Mouse (Mus musculus) gastrocnemius, adult 18-20 months (tissue): Measurements from ENCODE around the gene Reg1. TPM values are rescaled to one million over a fixed set of nuclear protein-coding genes. Genes with fewer than 3 reads are reported as not detected.
"Not testable (repeated sequence)": the region's sequence is repeated elsewhere in the genome, so short reads cannot be mapped to it uniquely, and the experiment has no call there.

ENCODE experiments used
- DNase-seq: peaks from one replicate; pipeline ENCODE4 v3.0.0; 2021; ENCODE audit warnings: low spot score
- long read RNA-seq, 2 experiments: library from polyadenylated mRNA; stranded (forward); transcript quantifications; one replicate each; pipeline ENCODE4 v2.0.0; 2021
- total RNA-seq, 2 experiments: library from RNA; stranded (reverse); gene quantifications; 2 replicates each; pipeline ENCODE4 v1.2.3; 2021

Gene Reg1
- not detected for total RNA-seq
- long read RNA-seq, experiment 1 = 0 reads
- long read RNA-seq, experiment 2 = 0 reads

DNA sequence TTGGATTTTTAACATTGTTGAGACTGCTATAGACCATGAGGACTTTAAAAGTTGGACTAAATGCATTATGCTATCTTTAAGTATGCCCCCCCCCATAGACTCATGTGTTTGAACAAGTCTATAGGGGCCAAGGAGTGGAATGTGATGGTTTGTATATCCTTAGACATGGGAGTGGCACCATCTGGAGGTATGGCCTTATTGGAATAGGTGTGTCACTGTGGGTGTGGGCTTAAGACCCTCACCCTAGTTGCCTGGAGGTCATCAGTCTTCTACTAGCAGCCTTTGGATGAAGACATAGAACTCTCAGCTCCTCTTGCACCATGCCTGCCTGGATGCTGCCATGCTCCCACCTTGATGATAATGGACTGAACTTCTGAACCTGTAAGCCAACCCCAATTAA is at the start of gene Reg1:
Gene Reg1, plus strand, starts transcription at position 301 of the 400 bp plus-strand sequence.
- DNase-seq = not testable (repeated sequence)

DNA sequence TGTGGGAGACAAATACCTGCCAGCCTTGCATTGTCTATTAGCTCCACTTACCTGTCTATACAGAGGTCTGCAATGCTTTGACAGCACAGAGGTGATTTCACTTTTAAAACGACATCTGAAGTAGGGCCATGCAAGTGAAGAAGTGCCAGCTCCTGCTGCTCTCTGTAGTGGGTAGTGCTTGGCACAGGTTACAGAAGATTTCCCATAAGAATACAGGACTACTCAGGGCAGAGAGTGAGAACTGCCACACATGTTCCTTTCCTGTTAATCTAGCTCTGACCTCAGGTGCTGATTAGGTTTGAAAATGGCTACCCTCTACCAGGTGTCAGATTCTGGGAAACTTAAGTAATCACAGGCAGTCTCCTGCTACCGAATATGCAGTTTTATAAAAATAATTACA is 43.7 kb upstream of the Reg1 start, which contains the start of gene Reg3d:
Gene Reg3d, minus strand, starts transcription at position 101 of the 400 bp plus-strand sequence.
- DNase-seq = no peak

DNA sequence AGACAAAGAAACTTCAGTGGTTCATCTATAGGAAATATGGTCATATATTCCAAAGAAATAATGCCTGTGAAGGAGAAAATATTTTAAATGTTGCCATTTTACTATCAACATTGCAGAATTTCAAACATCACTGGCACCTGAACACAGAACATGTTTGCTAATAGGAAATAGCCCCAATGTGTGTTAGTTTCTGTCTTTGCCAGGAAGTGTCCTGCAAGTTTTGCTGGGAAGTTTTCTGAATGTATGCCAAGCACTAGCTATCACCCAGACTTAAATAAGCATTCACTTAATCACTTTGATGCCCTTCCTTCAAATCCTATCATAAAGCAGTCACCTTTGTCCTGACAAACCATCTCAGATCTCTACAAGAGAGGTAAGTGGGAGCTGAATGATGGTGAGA is 42.1 kb upstream of the Reg1 start, which contains the start of gene Reg3a:
Gene Reg3a, plus strand, starts transcription at position 301 of the 400 bp plus-strand sequence.
- DNase-seq = no peak

DNA sequence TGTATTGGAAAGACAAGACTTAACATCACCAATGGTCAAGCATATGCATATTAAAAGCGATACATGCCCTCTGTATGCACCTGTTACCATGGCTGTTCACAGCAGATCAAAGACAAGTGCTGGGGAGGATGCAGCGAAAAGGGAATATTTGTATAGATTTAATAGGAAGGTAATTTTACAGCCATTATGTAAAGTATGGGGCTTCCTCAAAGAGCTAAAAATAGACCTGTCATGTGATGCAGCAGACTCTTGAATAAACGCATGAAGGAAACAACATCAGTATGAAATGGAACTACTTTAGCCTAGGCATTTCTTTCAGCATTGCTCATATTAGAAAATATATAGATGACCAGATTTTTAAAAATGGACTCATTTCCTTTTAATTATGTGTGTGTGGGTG is 36.9 kb upstream of the Reg1 start:
- DNase-seq = no peak

DNA sequence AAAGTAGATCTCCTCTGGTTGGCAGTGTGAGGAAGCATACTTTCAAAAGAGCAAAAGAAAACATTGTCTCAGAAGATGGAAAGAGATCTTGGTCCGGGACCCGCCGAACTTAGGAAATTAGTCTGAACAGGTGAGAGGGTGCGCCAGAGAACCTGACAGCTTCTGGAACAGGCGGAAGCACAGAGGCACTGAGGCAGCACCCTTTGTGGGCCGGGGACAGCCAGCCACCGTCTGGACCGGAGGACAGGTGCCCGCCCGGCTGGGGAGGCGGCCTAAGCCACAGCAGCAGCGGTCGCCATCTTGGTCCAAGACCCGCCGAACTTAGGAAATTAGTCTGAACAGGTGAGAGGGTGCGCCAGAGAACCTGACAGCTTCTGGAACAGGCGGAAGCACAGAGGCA is 27.2 kb upstream of the Reg1 start, which contains the start of gene Reg2:
Gene Reg2, plus strand, starts transcription at position 301 of the 400 bp plus-strand sequence.
- DNase-seq = not testable (repeated sequence)

DNA sequence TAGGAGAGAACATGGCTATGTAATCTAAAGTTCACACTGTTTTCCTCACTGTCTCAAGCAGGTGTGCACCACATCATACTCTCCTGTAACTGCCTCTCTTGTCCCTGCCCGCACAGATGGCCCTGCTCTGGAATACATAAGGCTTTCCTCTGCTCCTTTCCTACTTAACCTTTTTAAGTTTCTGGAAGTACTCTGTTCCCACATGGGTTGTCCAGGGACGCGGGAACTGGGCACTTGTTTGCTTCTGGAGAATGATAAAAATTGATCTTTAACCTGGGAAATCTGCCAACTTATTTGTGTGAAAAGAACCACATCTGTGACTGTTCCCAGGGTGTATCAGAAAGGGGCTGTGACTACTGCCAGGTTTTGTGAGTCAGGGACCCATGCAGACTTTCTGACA is 3.0 kb downstream of the Reg1 start:
- DNase-seq = no peak

DNA sequence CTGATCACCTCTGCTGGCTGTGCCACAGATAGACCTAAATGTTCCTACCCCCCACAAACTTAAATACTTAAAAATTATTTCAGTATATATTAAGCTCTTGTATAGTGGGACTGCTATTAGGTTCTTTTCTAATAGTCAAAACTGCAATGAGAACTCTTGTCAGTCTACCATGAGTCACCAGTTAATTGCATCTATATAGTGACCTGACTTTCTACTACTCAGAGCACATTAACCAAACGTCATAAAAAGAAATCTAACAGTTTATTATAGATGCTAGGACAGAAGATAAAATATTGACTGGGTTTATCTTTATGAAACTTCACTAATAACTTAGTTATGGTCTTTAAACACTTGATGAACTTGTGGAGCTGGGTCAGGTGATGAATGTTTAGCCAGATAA is 24.7 kb downstream of the Reg1 start:
- no peak for DNase-seq

DNA sequence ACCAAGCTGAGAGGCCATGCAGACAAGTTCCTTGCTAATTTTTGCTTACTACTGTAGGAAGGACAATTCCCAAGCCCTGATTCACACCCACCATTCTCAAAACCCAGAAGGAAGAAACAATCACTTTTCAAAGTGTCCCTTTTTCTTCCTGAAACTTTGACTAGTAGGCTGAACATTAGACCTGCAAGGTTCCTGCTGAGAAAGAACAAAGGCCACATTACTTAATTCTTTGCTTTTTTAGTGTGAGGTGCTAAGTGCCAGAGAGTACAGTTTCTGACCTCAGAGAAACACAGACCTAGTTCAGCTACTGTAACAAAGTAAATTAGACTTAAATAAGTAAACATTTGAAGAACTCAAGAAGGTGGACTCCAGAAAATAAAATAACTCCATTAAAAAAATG is 25.9 kb downstream of the Reg1 start:
- DNase-seq = no peak

DNA sequence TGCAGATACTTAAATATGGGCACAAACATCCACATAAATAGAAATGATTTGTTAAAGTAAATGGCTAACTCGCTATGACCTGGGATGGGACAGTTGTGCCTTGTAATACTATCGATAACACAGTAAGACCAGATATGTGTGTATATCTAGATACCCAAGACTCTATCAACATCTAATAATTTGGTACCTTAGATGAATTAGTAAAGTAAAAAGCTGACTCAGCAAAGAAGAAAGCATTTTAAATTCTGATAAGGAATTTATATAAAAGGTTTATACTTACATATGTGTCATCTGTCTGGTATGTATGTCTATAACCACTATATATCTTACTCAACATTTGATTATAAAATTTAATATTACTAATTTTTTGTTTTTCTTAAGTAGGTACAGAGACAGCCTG is 30.3 kb downstream of the Reg1 start:
- DNase-seq = no peak

DNA sequence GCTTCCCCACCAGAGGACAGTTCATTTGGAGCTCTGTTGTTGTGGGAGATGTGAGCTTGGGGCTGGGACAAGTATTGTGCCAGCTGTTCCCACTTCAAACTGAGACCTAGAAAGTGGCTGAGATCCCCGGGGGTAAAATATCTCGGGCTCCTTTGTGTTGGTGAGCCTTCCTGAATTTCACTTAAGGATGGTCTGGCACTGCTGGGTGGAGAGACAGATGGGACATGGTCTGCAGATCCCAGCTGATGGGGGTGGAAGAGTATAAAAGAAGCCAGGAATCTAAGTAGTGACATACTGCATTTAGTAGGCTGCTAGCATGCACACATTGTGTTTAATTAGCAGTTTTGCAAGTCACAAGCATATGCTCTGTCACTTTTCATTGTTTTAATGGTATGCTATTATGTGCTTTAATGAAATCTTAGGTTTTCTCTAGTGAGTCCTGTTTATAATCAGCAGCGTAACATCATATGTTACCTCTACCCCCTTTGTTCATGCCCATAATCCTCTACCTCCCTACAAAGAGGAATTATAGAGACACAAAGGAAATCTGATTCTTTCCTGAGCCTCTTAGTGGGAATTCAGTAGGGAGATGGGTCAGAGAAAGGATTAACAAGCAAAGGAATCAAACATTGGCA is 37.8 kb downstream of the Reg1 start:
- DNase-seq = no peak

DNA sequence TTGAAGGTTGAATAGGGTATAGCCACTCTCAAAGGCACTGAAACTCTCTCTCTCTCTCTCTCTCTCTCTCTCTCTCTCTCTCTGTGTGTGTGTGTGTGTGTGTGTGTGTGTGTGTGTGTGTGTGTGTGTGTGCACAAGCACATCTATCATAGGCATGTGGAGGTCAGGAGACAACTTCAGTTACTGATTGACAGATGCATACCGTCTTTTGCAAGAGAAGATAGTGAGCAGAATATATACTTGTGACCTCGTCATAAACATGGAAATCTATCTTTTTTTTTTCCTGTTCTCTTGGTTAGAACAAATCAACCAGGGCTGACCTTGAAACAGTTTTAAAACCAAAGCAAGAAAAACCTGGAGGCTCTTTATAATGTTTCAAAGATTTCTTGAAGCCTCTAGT is 39.8 kb downstream of the Reg1 start:
- DNase-seq = no peak

DNA sequence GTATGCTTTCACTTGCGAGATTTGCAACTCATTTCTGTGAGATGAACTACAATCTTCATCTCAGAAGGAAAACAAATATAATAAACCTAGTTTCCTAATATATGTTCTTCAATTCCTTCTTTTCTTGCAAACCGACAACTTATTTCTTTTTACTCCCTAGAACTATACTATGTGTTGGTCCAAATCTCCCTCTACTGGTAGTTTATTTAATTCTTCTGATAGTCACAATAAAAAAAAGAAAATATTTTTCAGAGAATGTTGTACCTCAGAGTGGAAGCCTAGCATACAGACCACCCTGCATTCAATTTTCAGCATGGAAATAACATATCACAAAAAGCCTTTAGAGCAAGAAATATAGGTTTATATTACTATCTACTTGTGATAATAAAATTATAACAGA is 40.8 kb downstream of the Reg1 start:
- no peak for DNase-seq

DNA sequence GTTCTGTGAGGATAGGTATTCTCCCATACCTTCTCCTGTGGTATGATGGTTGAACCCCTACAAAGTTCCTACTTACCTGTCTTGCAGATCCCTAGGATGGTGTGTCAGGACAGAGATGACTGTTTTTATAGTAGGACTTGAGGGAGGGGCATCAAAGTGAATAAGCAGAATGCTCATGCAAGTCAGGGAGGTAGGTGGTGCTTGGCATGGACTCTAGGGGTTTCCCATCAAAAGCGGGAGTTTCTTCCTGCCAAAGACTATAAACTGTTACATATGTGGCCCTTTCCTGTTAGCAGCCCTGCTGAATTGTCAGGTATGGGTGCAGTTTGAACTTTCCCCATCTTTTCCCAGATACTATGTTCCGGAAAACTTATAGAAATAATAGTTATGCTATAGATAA is 46.3 kb downstream of the Reg1 start, which contains the start of gene Reg3g:
Gene Reg3g, minus strand, starts transcription at position 101 of the 400 bp plus-strand sequence.
- DNase-seq = no peak

DNA sequence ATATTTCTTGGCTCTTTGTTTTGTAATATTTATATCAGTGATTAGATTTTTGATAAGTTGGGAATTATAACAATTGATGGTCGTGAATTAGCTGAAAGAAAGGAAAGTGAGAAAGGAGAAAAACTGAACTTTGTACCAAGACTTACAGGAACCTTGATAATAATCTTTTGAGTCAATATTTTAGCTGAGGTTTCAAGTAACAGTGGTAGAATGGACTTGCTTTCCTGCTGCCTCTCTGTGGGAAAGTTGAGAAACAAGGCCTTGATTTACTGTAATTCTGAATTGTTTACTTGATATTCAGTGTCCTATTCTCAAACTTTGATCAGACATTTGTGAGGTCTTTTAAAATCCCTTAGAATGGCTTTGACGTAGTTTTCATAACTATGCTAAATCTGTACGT is 46.8 kb downstream of the Reg1 start:
- no peak for DNase-seq

Other genes starting within 250 kb of the Reg1 start
- gene Reg3b, start 52.1 kb upstream of the Reg1 start, total RNA-seq = not detected
- gene Reg3d, start 43.8 kb upstream of the Reg1 start, total RNA-seq = not detected
- gene Reg3a, start 42.0 kb upstream of the Reg1 start, total RNA-seq = not detected
- gene Reg2, start 27.1 kb upstream of the Reg1 start, total RNA-seq = not detected
- not detected for gene Reg3g, start 46.2 kb downstream of the Reg1 start, total RNA-seq